Mouse (Mus musculus) embryonic fibroblast, embryonic 13.5 days (primary cell): ENCODE results near the gene Vmn1r44.
"Not testable (repeated sequence)": the region's sequence is repeated elsewhere in the genome, so short reads cannot be mapped to it uniquely, and the experiment has no call there.

ENCODE experiments used
- CTCF ChIP-seq: IDR thresholded peaks from 2 replicates; pipeline ENCODE4 v1.5.1; 2011; ENCODE audit warnings: mild to moderate bottlenecking, control low read depth, low read length, moderate library complexity, borderline replicate concordance; ENCODE audit not compliant: insufficient read depth
- POLR2A ChIP-seq: IDR thresholded peaks from 2 replicates; pipeline ENCODE4 v1.6.1; 2011; ENCODE audit warnings: low read depth, mild to moderate bottlenecking, control low read depth, low read length, moderate library complexity

DNA sequence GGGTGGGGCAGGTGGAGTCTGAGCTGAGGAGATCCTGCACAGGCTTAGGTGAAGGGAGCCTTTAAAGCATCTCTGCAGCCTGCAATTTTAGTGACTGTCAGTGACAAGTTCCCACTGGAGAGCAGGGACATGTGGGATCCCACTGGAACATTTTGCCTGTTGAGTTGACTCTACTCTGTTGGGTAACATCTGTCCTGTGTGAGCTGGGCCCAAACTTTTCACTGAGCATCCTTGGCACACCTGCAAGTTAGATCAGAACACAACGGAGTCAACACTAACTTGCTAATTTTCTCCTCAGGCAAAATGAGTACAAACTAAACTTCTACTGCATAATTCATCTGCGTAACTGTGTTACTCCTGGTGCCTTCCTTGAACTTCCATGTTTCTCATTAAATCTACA lies 57.0 kb downstream of the Vmn1r44 start, which contains the start of gene Vmn1r45:
- TF ChIP-seq POLR2A, CTCF: not testable (repeated sequence)
